Mouse (Mus musculus) embryonic fibroblast, embryonic 13.5 days (primary cell): ENCODE results near the gene Acp5.

ENCODE experiments used
- CTCF ChIP-seq: IDR thresholded peaks from 2 replicates; pipeline ENCODE4 v1.5.1; 2011; ENCODE audit warnings: mild to moderate bottlenecking, control low read depth, low read length, moderate library complexity, borderline replicate concordance; ENCODE audit not compliant: insufficient read depth
- POLR2A ChIP-seq: IDR thresholded peaks from 2 replicates; pipeline ENCODE4 v1.6.1; 2011; ENCODE audit warnings: low read depth, mild to moderate bottlenecking, control low read depth, low read length, moderate library complexity

DNA sequence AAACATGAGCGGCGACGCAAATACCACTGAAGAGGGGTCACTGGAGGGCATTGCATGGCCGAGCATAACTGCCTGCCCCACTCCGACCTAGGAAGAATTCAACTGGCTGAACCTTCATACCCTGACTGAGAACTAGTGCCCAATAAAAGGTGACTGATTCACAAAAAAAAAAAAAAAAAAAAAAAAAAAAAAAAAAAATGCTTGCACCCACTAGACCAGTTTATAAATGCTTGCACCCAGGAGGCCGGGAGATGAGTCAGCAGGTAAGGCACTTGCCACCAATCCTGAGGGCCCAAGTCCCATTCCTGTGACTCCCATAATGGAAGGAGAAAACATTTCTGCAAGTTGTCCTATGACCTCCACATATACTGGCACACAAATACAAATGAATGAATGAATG, 42.8 kb downstream of the Acp5 start:
- no peak for TF ChIP-seq CTCF
- TF ChIP-seq POLR2A: no peak
